Mouse (Mus musculus): ENCODE measurements around the gene Hist1h2ak. TPM values are rescaled to one million over a fixed set of nuclear protein-coding genes. Genes with fewer than 3 reads are reported as not detected.
A peak's percentile ranks its signal among the peaks of the same experiment; 100 is the strongest.
"Not testable (repeated sequence)": the region's sequence is repeated elsewhere in the genome, so short reads cannot be mapped to it uniquely, and the experiment has no call there.

Gene Hist1h2ak
- total RNA-seq (2021), result 10 to 100 TPM; 13.2 to 15.7 TPM
- long read RNA-seq, experiment 1, result 0 reads
- long read RNA-seq, experiment 2, result 0 reads

- DNase-seq (ENCODE audit: low spot score in 2 of 2), result peak; percentile 82 to 93
- intact Hi-C loops (cut with DNase I), result not testable (repeated sequence)
These were observed at the start of gene Hist1h2ak, which contains the start of gene Hist1h2bn for GRCm38 (mm10) chr13:21753524-21754285. TSS of gene Hist1h2ak (minus strand) at chr13:21753827. TSS of gene Hist1h2bn (plus strand) at chr13:21754123.

DNA sequence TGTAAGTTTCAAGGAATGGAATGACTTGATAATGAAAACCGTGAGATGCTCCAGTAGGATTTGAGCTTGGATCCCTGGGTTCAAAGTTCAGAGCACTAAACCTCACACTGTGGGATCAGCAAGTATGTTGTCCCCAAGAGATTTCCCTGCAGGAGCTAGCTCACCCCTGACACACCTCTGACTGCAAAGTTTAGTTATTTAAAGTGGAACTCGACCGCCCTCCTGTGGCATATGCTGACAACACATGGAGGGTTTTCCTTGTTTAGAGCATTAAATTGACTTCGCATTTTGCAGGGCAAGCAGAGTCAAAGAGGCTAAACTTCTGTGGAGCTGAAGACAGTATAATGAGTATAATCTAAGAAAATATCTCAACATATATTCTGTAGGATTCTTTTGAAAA, 49.4 kb upstream of the Hist1h2ak start:
- DNase-seq (ENCODE audit: low spot score in 2 of 2); intact Hi-C loops (cut with DNase I): not testable (repeated sequence)

DNA sequence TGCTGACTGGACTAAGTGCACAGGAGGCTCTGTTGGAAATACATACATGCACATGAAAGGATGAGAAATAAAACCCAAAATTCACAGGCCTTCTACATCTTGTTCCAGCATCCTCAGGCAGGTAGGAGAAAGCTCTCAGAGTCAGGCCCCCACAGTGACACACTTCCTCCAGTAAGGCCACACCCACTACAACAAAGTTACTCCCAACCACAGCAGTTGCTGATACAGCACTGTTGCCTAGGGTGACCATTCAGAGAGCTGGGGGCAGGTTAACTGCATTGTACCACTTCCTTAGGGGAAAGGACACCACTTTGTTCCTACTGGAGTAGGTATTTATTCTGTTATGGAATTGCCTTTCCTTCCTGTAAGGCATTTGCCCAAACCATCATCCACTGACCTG, 43.5 kb upstream of the Hist1h2ak start:
- intact Hi-C loops (cut with DNase I); DNase-seq (ENCODE audit: low spot score in 2 of 2): not testable (repeated sequence)

DNA sequence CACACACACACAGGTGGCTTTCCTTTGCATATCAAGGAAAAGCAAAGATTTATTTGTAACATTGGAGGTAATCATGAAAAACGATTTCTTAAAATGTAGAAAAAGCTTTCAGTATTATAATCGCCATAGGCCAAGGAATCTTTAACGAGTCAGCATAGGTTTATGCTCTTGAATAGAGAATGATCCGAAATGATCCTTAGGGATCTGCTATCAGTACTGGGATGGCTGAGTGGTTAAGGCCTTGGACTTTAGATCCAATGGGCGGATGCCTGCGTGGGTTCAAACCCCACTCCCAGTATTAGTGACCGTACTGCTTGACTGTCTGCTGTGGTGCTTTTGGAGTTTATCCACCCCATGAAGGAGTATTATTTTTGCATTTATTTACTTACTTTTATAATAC, 42.0 kb upstream of the Hist1h2ak start:
- intact Hi-C loops (cut with DNase I), result no loop called here
- DNase-seq (ENCODE audit: low spot score in 2 of 2), result no peak

GRCm38 (mm10) chr13:21790601-21791283, 37.1 kb upstream of the Hist1h2ak start:
- DNase-seq (ENCODE audit: low spot score in 2 of 2), result no peak
- intact Hi-C loops (cut with DNase I), result no loop called here

DNA sequence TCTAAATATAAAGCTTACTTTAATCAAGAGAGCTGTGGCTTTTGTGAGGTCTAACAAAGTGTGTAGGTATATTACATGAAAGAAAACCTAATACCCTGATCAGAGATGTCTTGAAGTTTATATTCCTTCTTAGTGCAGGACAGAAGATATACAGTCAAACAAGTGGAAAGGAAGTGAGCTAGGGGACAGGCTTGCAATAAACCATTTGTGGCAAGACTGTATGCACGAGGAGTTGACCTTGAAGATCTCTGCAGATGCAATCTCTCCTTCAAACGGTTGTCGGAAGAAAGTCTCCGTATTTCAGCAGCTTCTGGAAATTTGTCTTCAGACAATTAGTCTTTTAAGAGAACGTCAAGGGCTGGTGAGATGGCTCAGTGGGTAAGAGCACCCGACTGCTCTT, 36.3 kb upstream of the Hist1h2ak start:
- no peak for DNase-seq (ENCODE audit: low spot score in 2 of 2)
- intact Hi-C loops (cut with DNase I), result no loop called here

DNA sequence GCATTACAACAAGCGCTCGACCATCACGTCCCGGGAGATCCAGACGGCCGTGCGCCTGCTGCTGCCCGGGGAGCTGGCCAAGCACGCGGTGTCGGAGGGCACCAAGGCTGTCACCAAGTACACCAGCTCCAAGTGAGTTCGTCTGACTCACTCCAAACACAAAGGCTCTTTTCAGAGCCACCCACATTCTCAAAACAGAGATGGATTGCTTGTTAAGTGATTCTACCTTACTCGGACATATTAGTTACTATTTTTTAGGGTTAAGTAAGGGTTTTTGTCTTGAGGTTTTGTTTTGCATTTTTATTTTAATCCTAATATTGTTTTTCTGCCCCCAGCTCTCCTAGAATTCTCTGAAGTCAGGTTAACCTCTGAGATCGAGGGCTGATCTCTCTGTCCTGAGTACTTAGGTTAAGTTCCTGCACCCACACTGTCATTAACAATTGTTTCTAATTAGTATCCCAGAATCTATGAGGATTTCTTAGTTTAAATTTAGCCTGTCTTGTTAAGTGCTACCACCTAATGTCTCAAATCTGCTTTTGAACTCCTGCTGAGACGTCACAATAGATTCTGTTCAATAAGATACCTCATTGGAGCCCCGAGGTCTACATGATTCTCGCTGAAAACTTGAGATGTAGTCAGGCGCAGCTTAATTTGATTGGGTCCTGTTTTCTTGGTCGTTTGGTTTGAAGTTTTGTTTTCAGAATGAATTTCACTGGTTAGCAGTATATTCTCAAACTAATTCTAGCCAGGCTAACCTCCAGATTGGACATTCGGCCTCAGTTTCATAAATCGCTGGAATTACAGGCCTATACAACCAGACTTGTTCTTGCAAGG, 34.4 kb upstream of the Hist1h2ak start:
- no peak for DNase-seq (ENCODE audit: low spot score in 2 of 2)
- intact Hi-C loops (cut with DNase I), result no loop called here

- DNase-seq (ENCODE audit: low spot score in 2 of 2), result peak; percentile 95 to 98
- intact Hi-C loops (cut with DNase I), result not testable (repeated sequence)
These were observed 33.4 kb upstream of the Hist1h2ak start, which contains the start of the genes Hist1h2an and Hist1h2bp for GRCm38 (mm10) chr13:21786899-21787629. TSS of gene Hist1h2an (minus strand) at chr13:21787218. TSS of gene Hist1h2bp (plus strand) at chr13:21787461.

GRCm38 (mm10) chr13:21786189-21786898, 32.7 kb upstream of the Hist1h2ak start:
- intact Hi-C loops (cut with DNase I), result no loop called here
- no peak for DNase-seq (ENCODE audit: low spot score in 2 of 2)

DNA sequence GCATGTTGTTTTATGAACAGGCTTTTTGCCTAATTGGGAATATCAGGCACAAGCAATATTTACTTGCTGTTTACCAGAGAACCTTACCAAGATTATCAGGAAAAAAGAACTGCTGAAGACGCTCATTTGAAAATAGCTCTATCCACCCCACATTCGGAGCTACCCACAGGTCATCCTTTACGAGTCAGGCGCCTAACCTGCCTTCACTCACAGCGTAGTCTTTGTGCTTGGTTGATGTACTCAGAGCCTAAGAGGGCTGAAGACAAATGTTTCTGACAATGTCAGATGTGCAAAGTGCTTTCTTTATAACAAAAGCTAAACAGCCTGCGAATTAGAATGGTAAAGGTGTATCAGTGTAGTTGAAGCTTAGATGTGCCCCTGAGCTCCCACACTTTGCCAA, 30.7 kb upstream of the Hist1h2ak start:
- no peak for DNase-seq (ENCODE audit: low spot score in 2 of 2)
- intact Hi-C loops (cut with DNase I), result no loop called here

DNA sequence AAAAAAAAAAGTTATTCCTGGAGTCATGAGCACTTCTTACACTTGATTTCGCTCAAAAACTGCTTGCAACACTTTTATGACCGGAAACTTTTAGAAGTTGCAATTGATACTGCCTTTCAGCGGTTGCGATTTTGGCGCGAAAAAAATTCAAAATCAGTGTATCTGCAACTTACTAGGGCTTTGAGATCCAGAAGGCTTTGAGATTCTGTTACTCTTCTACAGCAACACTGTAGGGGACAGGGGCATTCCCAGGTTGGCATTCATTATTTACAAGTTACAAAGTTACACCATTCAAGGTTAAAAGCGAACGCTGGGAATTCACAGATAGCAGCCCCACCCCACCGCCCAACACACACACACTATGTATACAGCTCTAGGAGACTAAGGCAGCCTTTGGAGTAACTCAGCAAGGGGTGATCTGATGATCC, 30.1 kb upstream of the Hist1h2ak start:
- DNase-seq (ENCODE audit: low spot score in 2 of 2), result peak; percentile 37 to 47
- intact Hi-C loops (cut with DNase I), result no loop called here

DNA sequence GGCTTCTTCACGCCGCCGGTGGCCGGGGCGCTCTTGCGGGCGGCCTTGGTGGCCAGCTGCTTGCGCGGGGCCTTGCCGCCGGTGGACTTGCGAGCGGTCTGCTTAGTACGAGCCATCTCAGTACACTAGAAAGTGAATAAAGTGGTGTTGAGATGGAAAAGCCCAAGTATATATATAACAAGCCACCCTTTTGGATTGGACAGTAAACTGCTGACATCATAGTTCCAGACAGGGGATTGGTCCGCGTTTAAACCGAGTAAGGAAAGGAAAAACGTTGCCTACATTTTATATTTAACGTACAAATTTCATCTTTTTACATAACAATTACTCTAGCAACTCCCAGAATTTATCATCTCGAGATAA, 29.6 kb upstream of the Hist1h2ak start, which contains the start of gene Hist1h3i:
Hist1h3i (minus strand) TSS at position 116 of the 363 bp plus-strand sequence.
- intact Hi-C loops (cut with DNase I), result no loop called here
- peak; percentile 76 to 80 for DNase-seq (ENCODE audit: low spot score in 2 of 2)

DNA sequence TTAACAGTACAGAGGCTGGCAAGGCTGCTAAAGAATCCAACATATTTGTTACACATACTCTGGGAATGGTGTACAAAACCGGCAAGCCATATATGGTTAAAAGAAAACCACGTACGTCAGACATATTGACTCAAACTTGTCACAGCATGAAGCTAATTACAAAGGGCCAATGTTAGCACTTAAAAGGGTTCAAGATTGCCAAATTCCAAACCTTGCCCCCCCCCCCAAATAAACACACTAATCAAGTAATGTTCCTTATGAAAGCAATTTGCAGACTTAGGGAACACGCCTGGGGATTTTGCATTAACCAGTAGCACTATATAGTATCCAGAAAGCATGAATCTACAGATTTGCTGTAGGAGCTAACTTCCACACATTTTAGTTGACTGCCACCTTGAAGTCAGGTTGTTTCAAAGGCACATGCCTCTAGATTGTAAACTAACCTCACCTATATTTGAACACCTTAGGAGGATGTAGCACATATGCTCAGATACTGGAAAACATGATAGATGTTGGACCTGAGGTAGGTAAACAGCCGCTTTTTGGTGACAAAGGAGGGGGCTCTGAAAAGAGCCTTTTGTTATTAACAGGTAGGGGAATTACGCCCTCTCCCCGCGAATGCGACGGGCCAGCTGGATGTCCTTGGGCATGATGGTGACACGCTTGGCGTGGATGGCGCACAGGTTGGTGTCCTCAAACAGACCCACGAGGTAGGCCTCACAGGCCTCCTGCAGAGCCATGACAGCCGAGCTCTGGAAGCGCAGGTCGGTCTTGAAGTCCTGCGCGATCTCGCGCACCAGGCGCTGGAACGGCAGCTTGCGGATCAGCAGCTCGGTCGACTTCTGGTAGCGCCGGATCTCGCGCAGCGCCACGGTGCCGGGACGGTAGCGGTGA, 29.0 kb upstream of the Hist1h2ak start:
- intact Hi-C loops (cut with DNase I); DNase-seq (ENCODE audit: low spot score in 2 of 2): not testable (repeated sequence)

DNA sequence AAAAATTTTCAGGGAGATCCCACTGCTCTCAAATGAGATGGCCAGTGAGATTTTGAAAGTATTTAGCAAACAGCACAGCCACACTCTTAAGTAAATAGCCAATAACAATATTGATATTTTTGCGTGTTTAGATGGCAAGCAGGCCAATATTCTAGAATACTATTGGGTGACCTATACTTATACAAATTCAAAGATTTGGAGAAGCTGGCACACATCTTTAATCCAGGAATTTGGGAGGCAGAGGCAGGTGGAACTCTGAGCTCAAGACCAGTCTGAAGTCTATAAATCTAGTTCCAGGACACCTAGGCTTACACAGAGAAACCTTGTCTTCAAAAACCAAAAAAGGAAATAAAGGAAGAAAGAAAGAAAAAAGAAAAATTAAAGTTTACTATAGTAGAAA, 28.0 kb upstream of the Hist1h2ak start:
- intact Hi-C loops (cut with DNase I), result no loop called here

GRCm38 (mm10) chr13:21781021-21781555, 27.5 kb upstream of the Hist1h2ak start:
- DNase-seq (ENCODE audit: low spot score in 2 of 2), result no peak
- intact Hi-C loops (cut with DNase I), result no loop called here

More for the DNA sequence above, 28.0 kb upstream of the Hist1h2ak start:
- DNase-seq (ENCODE audit: low spot score in 2 of 2), result no peak

DNA sequence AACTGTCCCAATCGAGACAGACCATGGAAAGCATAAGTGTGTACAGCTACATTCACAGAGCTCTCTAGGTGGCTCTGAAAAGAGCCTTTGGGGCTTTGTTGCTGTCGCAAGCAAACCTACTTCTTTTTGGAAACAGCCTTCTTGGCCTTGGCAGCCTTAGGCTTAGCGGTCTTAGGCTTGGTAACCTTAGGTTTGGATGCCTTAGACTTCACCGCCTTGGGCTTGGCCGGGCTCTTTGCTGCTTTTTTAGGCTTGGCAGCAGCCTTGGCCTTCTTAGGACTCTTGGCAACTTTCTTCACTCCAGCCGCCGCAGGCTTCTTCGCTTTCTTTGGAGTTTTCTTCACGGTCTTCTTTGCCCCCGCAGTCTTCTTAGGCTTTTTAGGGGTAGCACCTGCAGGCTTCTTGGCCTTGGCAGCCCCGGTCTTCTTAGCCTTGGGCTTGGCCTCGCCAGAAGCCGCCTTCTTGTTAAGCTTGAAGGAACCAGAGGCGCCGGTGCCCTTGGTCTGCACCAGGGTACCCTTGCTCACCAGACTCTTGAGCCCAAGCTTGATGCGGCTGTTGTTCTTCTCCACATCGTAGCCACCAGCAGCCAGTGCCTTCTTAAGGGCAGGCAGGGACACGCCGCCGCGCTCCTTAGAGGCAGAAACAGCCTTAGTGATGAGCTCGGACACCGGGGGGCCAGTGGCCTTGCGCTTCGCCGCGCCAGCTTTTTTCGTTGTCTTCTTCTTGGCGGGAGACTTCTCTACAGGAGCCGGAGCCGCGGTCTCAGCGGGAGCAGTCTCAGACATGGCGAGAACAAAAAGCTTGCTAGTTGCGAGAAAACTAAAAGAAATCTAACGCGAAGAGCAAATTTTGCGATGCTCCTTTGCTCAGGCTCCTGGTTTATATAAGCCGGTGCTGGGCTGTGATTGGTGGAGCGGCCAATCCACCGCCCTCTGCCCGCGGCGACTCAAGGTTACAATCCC, 26.4 kb upstream of the Hist1h2ak start, which contains the start of gene Hist1h1b:
Hist1h1b (minus strand) TSS at position 859 of the 965 bp plus-strand sequence.
- DNase-seq (ENCODE audit: low spot score in 2 of 2), result peak in 1 of 2 experiments; percentile 43
- intact Hi-C loops (cut with DNase I), result no loop called here

Measured in left cerebral cortex, postnatal 14 days (tissue).